Mouse (Mus musculus): ENCODE measurements around the gene Sc5d. TPM values are rescaled to one million over a fixed set of nuclear protein-coding genes. Genes with fewer than 3 reads are reported as not detected.
A peak's percentile ranks its signal among the peaks of the same experiment; 100 is the strongest.

Sc5d gene
- polyA plus RNA-seq, 1 experiment from 2014 or later: 36.0 TPM

DNA sequence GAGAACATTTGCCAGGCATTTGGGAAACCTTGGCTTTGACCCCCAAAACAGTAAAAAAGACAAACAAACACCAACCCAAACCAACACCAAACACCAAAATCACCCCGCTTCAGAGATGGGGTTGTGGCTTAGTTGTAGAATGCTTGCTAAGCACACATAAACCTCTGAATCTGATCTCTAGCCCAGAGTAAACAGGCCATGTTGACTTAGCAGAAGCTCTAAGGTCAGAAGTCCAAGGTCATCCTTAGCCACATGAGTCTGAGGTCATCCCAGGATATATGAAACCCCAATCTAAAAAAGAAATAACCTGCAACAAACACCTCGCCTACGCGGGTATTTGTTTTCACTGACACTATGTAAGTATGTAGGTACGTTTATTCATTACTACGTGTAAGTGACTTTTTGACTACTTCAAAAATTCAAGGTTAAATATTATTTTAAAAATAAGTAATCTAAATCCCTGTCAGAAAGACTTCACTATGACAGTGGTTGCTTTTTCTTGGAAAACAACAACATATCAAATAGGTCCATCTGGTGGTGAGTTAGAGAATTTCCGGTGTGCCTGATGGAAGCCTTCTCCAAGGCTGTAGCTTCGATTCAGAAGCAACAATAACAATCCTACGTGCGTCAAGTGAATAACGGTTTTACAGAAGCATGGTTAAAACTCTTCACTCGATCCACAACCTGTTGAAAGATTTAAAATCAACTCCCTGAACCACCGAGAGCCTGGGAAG is 11.1 kb upstream of the Sc5d start:
- H3K4me3 ChIP-seq (replicated peaks; ENCODE audit: low read depth, low read length): no peak overlapping the region
- no peak for ATAC-seq (replicated peaks; ENCODE audit: low FRiP score, low read depth)
- no peak overlapping the region for H3K27ac ChIP-seq
- H3K9me3 ChIP-seq (replicated peaks; ENCODE audit: low read length): no peaks in the 10 kb centered on the region
- WGBS: 36% methylated on average over 13 of the region's 13 CpGs
- H3K27me3 ChIP-seq (ENCODE audit: insufficient read depth, low read length): no peaks in the 10 kb centered on the region
- TF ChIP-seq CTCF (IDR thresholded peaks at IDR 0.05; ENCODE audit: low read depth): peak; percentile 73
- peak; percentile 74 for DNase-seq (ENCODE audit: low spot score)
- H3K36me3 ChIP-seq (ENCODE audit: insufficient read depth, low read length): no peaks in the 10 kb centered on the region
- 0 out of 2 replicates have a peak overlapping the region, but pooled peaks have one; percentile 10 for H3K4me2 ChIP-seq (ENCODE audit: low read length)
- H3K4me1 ChIP-seq (replicated peaks; ENCODE audit: insufficient read depth, low read length): no peaks in the 10 kb centered on the region
- H3K9ac ChIP-seq (ENCODE audit: low read depth, low read length): no peak overlapping the region

DNA sequence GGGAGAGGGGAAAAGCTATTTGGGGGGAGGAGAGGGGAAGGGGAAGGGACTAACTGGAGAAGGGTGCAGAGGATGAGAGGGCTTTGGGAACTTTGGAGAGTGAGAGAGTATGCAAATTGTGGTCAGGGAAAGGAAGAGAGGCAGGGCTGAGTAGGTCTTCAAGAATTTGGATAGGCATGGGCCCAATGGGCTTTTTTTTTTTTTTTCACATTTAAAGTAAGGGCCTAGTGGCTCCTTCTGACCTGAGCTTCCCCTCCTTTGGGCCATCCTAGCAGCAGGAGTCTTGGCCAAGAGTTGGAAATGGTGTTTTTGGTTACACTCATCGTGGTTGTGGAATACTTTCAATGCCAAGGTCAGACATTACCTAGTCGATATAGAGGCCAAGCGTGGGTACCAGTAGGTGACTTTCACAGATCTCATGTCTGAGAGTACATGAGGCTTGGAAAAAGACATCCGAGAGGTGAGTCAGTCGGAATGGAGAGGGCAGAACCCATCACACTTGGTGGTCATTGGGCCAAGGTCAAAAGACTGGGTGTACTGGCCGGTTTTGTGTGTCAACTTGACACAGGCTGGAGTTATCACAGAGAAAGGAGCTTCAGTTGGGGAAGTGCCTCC is 9.7 kb upstream of the Sc5d start:
- Histone ChIP-seq H3K4me2 (ENCODE audit: low read length) (no peak overlapping the region), H3K4me3 (replicated peaks; ENCODE audit: low read depth, low read length) (no peak overlapping the region), H3K9ac (ENCODE audit: low read depth, low read length) (no peak overlapping the region), H3K4me1 (replicated peaks; ENCODE audit: insufficient read depth, low read length) (no peaks in the 10 kb centered on the region), H3K27me3 (ENCODE audit: insufficient read depth, low read length) (no peaks in the 10 kb centered on the region), H3K9me3 (replicated peaks; ENCODE audit: low read length) (no peaks in the 10 kb centered on the region), H3K27ac (no peak overlapping the region), H3K36me3 (ENCODE audit: insufficient read depth, low read length) (no peaks in the 10 kb centered on the region)
- 90% methylated on average over 6 of the region's 6 CpGs for WGBS
- no peak for ATAC-seq (replicated peaks; ENCODE audit: low FRiP score, low read depth)
- no peak for TF ChIP-seq CTCF (IDR thresholded peaks at IDR 0.05; ENCODE audit: low read depth)
- no peak for DNase-seq (ENCODE audit: low spot score)

DNA sequence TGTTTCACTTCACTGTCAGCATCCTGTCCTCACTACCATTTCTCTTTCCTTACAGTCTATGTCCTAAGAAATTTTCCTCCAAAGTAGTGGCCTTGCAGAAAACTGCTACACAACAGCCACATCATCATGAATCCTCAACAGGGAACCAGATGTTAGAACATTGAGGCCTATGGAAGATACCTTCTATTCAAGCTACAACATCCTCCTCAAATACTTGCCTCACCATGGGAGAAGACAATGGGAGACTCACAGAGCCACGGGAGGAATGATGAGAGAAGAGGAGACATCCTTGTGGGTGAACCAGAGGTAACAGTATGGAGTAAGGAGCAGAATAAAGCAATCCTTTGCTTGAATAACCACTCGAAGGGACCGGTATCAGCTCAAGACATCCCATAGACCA is 9.1 kb upstream of the Sc5d start:
- Histone ChIP-seq H3K27me3 (ENCODE audit: insufficient read depth, low read length) (no peaks in the 10 kb centered on the region), H3K4me2 (ENCODE audit: low read length) (no peak overlapping the region), H3K4me1 (replicated peaks; ENCODE audit: insufficient read depth, low read length) (no peaks in the 10 kb centered on the region), H3K36me3 (ENCODE audit: insufficient read depth, low read length) (no peaks in the 10 kb centered on the region), H3K27ac (no peak overlapping the region), H3K9me3 (replicated peaks; ENCODE audit: low read length) (no peaks in the 10 kb centered on the region), H3K9ac (ENCODE audit: low read depth, low read length) (no peak overlapping the region), H3K4me3 (replicated peaks; ENCODE audit: low read depth, low read length) (no peak overlapping the region)
- no peak for DNase-seq (ENCODE audit: low spot score)
- TF ChIP-seq CTCF (IDR thresholded peaks at IDR 0.05; ENCODE audit: low read depth): no peak
- no peak for ATAC-seq (replicated peaks; ENCODE audit: low FRiP score, low read depth)
- WGBS: 85% methylated on average over 3 of the region's 3 CpGs

DNA sequence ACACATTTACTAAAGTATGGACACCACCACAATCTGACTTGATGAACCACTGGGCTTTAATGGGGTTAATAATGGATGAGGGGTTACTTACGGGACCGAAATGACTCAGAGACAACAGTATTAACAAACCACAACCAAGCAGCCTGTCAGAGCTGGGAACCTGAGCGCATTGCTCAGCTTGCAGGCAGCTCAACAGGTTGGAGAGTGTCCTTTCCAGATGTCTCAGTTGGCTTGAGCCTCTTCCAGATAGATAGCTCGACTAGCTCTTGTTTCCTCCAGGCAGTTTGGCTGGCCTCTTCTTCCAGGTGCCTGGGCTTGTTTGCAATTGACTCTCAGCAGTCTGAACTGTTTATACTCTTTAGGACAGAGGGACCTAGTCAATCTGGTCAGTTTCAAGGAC is 8.6 kb upstream of the Sc5d start:
- WGBS: 62% methylated on average over 4 of the region's 4 CpGs
- Histone ChIP-seq H3K27me3 (ENCODE audit: insufficient read depth, low read length) (no peaks in the 10 kb centered on the region), H3K4me3 (replicated peaks; ENCODE audit: low read depth, low read length) (no peak overlapping the region), H3K36me3 (ENCODE audit: insufficient read depth, low read length) (no peaks in the 10 kb centered on the region), H3K9me3 (replicated peaks; ENCODE audit: low read length) (no peaks in the 10 kb centered on the region), H3K4me2 (ENCODE audit: low read length) (no peak overlapping the region), H3K27ac (no peak overlapping the region), H3K4me1 (replicated peaks; ENCODE audit: insufficient read depth, low read length) (no peaks in the 10 kb centered on the region), H3K9ac (ENCODE audit: low read depth, low read length) (no peak overlapping the region)
- ATAC-seq (replicated peaks; ENCODE audit: low FRiP score, low read depth) (no peak), DNase-seq (ENCODE audit: low spot score) (no peak)
- no peak for TF ChIP-seq CTCF (IDR thresholded peaks at IDR 0.05; ENCODE audit: low read depth)

DNA sequence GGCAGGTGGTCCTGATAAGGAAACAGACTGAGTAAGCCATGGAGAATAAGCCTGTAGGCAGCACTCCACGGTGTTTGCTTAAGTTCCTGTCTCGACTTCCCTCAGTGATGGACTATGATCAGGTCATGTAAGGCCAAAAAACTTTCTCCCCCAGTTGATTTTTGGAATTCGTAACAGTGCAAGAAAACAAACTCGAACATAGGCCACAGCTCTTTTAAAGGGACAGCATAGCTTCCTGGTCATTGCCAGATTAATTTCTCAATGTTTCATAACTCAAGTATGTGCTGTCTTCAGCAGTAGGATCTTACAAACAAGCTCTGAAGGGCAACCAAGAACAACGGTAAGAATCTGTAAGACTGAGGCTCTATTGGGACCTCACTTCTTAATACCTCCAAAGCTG is 7.4 kb upstream of the Sc5d start:
- Histone ChIP-seq H3K36me3 (ENCODE audit: insufficient read depth, low read length) (no peaks in the 10 kb centered on the region), H3K4me3 (replicated peaks; ENCODE audit: low read depth, low read length) (no peak overlapping the region), H3K27me3 (ENCODE audit: insufficient read depth, low read length) (no peaks in the 10 kb centered on the region), H3K4me2 (ENCODE audit: low read length) (no peak overlapping the region), H3K4me1 (replicated peaks; ENCODE audit: insufficient read depth, low read length) (no peaks in the 10 kb centered on the region), H3K9me3 (replicated peaks; ENCODE audit: low read length) (no peaks in the 10 kb centered on the region), H3K9ac (ENCODE audit: low read depth, low read length) (no peak overlapping the region), H3K27ac (no peak overlapping the region)
- DNase-seq (ENCODE audit: low spot score) (no peak), ATAC-seq (replicated peaks; ENCODE audit: low FRiP score, low read depth) (no peak)
- no peak for TF ChIP-seq CTCF (IDR thresholded peaks at IDR 0.05; ENCODE audit: low read depth)
- 72% methylated on average over 5 of the region's 5 CpGs for WGBS

DNA sequence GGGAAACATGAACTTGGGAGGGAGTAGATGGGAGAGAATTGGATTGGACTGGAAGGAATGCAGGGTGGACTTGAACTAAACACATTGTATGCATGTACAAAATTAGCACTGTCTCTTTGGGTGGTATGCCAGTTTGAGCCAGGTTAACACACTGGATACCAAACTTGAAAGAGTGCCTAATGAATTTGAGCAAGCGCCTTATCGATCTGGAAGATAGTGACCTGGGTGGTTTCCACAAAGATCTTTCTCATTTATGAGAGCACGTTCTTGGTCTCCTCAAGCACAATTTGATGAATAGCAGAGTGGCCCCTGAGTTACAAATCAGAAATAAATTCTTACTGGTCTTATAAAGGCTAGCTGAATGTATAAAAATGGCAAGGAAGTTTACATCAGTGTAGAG is 6.6 kb upstream of the Sc5d start:
- Histone ChIP-seq H3K36me3 (ENCODE audit: insufficient read depth, low read length) (no peaks in the 10 kb centered on the region), H3K9ac (ENCODE audit: low read depth, low read length) (no peak overlapping the region), H3K4me1 (replicated peaks; ENCODE audit: insufficient read depth, low read length) (no peaks in the 10 kb centered on the region), H3K9me3 (replicated peaks; ENCODE audit: low read length) (no peaks in the 10 kb centered on the region), H3K27ac (no peak overlapping the region), H3K4me3 (replicated peaks; ENCODE audit: low read depth, low read length) (no peak overlapping the region), H3K4me2 (ENCODE audit: low read length) (no peak overlapping the region), H3K27me3 (ENCODE audit: insufficient read depth, low read length) (no peaks in the 10 kb centered on the region)
- 93% methylated on average over 3 of the region's 3 CpGs for WGBS
- ATAC-seq (replicated peaks; ENCODE audit: low FRiP score, low read depth): no peak
- no peak for TF ChIP-seq CTCF (IDR thresholded peaks at IDR 0.05; ENCODE audit: low read depth)
- no peak for DNase-seq (ENCODE audit: low spot score)

All from kidney, postnatal 0 days (tissue).